Mouse (Mus musculus) lung, adult 2 months (tissue): ENCODE measurements around the gene Sel1l2.

ENCODE experiments used
- CTCF ChIP-seq: fragments of 200-500 bp; IDR thresholded peaks from 2 replicates; pipeline ENCODE4 v1.5.1; 2011; ENCODE audit warnings: mild to moderate bottlenecking, low read length, control low read depth; ENCODE audit not compliant: insufficient read depth
- POLR2A ChIP-seq: fragments of 200-500 bp; IDR thresholded peaks from 2 replicates; pipeline ENCODE4 v1.6.1; 2011; ENCODE audit warnings: low read depth, mild to moderate bottlenecking, control low read depth, low read length, borderline replicate concordance; ENCODE audit errors: extremely low read depth

GRCm38 (mm10) chr2:140214519-140215027 lies 174.9 kb downstream of the Sel1l2 start:
- TF ChIP-seq POLR2A (no peak), CTCF (no peak)
